Mouse (Mus musculus) retina, postnatal 7 days (tissue): ENCODE results near the gene Nexn.
A peak's percentile ranks its signal among the peaks of the same experiment; 100 is the strongest.

Source experiments
- DNase-seq: peaks from one replicate; pipeline ENCODE4 v3.0.0-alpha.2; 2012; ENCODE audit warnings: low read depth, low spot score

The Nexn gene

GRCm38 (mm10) chr3:152235805-152236204 lies 30.3 kb downstream of the Nexn start:
- DNase-seq, result no peak

GRCm38 (mm10) chr3:152235238-152235637 lies 30.9 kb downstream of the Nexn start:
- no peak for DNase-seq

GRCm38 (mm10) chr3:152231333-152232100 lies 34.6 kb downstream of the Nexn start:
- no peak for DNase-seq

DNA sequence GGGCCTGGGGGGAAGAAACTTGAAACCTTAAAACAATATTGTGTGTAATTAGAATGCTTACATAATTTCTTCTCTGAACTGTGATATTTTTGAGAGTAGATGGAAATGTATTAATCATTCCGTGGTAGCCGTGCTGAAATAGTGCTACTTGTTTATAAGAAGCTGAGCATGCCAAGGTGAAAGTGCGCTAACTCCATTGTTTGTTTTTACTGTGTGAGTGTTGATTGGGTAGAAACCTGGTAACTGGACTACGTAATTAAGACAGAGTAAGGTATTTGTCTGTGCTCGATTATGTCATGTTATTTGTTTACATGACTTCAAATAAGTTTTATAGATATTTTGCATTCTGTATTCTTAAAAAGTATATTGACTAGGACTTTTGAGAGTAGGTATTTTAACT lies 36.9 kb downstream of the Nexn start:
- no peak for DNase-seq

DNA sequence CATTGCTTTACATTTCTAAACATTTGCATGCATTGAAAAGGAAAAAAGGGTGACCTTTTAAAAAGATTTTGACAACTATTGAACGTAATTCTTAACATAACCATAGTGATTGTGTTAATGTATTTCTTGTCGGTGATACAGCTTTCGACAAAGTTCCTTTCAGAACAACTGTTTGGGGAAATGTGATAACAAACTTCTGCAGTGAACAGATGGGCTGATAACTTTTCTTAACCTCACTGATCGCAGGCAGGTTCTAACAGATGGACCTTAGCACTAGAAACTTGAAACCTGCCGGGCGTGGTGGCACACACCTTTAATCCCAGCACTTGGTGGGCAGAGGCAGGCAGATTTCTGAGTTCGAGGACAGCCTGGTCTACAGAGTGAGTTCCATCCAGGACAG lies 37.3 kb downstream of the Nexn start:
- no peak for DNase-seq

- DNase-seq, result no peak
These were observed 40.2 kb downstream of the Nexn start for GRCm38 (mm10) chr3:152225906-152226305.

- DNase-seq, result no peak
These were observed 41.2 kb downstream of the Nexn start for GRCm38 (mm10) chr3:152224918-152225317.

DNA sequence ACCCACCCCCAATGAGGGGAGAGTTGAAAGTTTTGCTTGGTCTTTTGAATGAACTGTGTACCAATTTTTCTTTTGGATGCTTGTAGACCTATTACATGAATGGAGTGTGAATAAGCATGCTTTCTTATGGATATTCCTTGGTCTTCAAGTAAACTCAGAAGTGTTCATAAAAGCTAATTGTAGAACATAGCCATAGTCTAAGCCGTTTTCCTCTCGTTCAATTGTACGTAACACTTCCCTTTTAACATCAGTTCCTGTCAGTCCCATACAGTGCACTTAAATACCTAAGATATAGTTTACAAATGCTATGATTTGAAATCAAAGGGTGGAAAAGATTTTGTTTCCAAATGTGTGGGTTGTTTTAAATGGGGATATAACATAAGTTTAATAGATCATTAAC lies 52.7 kb downstream of the Nexn start:
- no peak for DNase-seq

DNA sequence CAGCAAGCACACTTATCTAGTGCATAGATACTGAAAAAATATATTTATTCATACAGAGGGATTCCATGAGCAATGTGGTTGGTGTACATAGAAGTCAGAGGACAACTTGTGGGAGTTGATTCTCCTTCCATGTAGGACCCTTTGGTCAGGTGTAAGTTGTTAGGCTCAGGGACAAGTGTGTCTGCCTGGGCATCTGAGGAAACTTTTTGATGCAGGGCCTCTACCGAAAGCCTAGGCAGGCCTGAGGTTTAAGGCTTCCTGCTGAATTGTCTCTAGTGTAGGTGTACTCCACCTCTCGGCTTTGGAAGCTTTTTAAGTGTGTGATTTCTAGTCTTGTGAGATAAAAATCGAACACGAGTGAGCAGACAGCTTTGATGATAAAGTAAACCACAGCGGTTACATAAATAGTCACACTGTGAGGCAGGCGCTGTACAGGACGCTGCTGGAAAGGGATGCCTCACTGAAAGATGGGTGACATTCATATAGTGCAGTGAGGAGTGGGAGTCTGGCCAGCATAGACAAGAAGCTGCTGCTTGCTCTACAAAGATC lies 54.3 kb downstream of the Nexn start:
- DNase-seq, result no peak

DNA sequence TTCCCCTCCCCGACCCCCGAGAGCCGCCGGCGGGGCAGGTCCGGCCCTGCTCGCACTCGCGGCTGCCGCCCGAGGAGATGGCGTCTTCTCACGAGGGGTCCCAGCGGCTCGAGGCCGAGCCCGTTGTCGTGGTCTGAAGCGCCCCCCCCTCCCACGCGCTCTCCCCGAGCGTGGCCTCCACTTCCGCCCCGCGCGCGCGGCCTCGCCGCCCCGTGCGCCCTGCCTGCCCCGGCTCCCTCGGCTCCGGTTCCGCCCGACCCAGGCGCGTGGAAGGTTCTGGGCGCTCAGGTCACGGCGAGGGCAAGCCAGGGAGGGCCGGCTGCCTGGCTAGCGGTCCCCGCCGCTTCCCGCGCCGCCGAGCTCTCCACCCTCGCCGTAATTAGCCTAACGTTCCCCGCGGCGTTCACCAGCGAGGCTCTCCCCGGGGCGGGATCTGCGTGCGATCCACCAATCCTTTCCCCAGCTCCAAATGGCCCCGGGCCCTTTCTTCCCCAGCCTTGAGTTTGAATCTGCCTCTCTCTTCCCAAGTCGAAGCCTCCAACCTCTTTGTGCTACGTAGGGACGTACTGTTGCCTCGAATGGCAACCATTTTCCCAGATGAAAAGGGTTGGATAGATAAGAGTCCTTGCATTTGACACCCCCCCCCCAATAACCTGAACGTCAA lies 55.3 kb downstream of the Nexn start:
- peak; percentile 36 for DNase-seq

- DNase-seq, result peak; percentile 98
These were observed 56.0 kb downstream of the Nexn start, which contains the start of the genes Dnajb4 and Fubp1 for GRCm38 (mm10) chr3:152209967-152210634. Gene Dnajb4 (minus strand): TSS chr3:152210302. Gene Fubp1 (plus strand): TSS chr3:152210422.

DNA sequence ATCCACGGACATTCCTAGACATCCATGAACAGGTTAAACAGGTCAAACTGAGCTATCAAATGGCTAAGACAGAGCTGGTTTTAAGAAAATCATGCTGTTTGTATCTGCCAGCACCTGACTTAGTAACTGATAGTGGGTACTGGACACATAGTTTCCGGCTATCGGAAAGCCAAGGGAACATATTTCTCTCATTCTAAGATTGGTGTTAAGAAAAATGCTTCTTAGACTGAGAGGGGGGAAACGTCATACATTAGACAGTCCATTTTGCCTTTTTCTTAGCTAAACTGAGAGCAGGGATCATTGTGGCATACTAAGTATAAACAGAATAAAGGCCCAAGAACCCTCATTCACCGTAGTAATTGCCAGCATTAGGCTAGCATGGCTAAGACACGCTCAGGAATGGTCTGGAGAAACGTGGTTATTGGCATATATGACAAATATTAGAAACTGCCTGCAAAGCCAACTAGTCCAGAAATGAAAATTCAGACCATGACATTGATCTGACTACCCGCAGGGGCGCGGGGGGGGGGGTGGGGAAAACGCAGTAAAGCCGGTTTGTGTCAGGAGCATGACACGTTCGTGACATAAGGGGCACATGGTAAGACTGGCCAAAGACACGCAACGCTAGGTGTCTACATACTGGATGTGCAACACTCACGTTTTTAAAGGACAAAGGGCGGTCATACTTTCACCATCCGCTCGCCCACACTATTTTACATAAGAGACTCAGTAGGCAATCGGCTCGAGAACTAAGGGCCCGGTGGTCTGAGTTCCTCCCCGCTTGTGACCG lies 56.8 kb downstream of the Nexn start:
- peak; percentile 33 for DNase-seq

- no peak for DNase-seq
These were observed 57.9 kb downstream of the Nexn start for GRCm38 (mm10) chr3:152208096-152208885.

- no peak for DNase-seq
These were observed 59.0 kb downstream of the Nexn start for GRCm38 (mm10) chr3:152207156-152207555.

DNA sequence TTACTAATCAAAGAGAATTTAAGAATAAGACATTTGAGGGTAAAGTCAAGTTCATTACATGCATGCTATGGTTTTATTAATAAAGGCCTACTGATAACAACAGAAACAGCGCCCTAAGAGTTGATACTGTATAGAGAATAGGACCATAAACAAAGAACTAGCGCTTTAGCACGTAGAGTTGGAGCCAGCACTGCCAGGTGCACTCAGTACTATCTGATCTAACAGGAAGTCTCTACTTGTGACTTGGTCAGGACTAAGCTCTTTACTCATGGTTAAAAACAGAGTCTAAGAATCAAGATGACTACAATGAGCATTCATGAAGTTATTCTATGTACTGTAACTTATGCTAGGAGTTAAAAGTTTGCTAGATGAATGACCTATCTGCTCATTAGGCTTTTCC lies 61.6 kb downstream of the Nexn start:
- DNase-seq, result no peak

DNA sequence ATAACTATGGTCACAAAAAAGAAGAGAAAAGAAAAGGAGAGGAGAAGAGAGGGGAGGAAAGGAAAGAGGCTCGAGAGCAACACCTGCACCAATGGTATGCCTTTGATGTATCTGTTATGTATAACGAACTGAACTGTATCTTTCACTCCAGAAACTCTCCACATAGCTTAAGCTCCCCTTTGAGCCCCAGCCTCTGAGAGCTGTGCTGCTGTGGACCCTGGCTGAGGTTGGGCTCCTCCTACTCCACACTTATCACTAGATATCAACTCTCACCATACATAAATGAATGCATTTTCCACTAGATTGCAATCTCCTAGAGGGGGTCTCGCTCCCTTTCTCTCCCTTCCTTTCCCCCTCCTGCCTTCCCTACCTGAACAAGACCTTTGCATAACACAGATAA lies 62.2 kb downstream of the Nexn start:
- no peak for DNase-seq

GRCm38 (mm10) chr3:152203411-152203810 lies 62.7 kb downstream of the Nexn start:
- DNase-seq, result no peak

GRCm38 (mm10) chr3:152202942-152203341 lies 63.2 kb downstream of the Nexn start:
- no peak for DNase-seq

DNA sequence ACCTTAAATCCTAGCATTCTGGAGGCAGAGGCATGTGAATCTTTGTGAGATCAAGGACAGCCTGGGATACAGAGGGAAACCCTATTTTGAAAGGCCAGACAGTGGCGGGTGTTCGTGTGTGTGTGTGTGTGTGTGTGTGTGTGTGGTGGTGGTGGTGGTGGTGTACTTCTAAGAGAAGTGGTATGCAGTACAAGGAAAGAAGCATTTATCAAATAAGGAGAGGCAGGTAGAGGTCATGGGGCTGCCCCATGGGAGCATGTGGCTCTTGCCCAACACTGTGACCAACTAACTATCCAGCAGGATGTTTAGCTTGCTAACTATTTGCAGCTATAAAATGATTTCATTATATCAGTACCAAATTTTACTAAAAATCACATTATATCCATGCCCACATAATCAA lies 64.5 kb downstream of the Nexn start:
- no peak for DNase-seq

DNA sequence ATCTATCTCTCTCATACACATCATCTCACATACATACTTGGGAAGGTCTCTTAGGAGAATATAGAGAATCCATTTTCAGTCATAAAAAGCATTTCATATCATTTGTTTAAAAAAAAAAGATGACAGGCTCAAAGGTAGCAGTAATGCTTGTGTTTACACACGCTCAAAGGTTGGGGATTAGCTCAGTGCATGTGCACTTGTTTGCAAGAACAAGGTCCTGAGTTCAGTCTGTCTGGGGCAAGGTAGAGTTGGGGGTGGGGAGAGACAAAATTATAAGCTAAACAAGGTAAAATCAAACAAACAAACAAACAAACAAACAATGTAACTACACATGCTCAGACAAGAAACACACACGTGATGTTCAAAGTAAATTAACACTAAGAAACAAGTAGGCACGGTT lies 65.0 kb downstream of the Nexn start:
- no peak for DNase-seq

GRCm38 (mm10) chr3:152199125-152199524 lies 67.0 kb downstream of the Nexn start:
- no peak for DNase-seq
